Mouse (Mus musculus) stomach, postnatal 0 days (tissue): Measurements from ENCODE around the gene Fzd9.

ENCODE experiments used
- CTCF ChIP-seq: IDR thresholded peaks from 2 replicates; pipeline ENCODE4 v1.5.1; 2016; ENCODE audit warnings: antibody characterized with exemption, low read depth, mild to moderate bottlenecking, moderate library complexity
- EP300 ChIP-seq: optimal IDR thresholded peaks from 2 replicates; pipeline ENCODE3; 2016; ENCODE audit warnings: antibody characterized with exemption

GRCm38 (mm10) chr5:135280226-135280625 is 29.2 kb upstream of the Fzd9 start:
- TF ChIP-seq CTCF (no peak), EP300 (no peak)
